Mouse (Mus musculus) heart, embryonic 13.5 days (tissue): Measurements from ENCODE around the gene Paox. TPM values are rescaled to one million over a fixed set of nuclear protein-coding genes. Genes with fewer than 3 reads are reported as not detected.

Experiments
- ATAC-seq: fragments of 200-750 bp; cut with Nextera tagmentation; 2 replicates; pipeline ENCODE4 v1.8.0; 2017; ENCODE audit warnings: moderate TSS enrichment; ENCODE audit not compliant: insufficient number of reproducible peaks, low FRiP score, low TSS enrichment; ENCODE audit errors: extremely low read depth
- H3K27ac ChIP-seq: fragments of 300-500 bp; sonication (generic); replicated peaks from 2 replicates; pipeline ENCODE4 v1.5.1; 2015; ENCODE audit warnings: moderate library complexity, mild to moderate bottlenecking, inconsistent platforms
- H3K27me3 ChIP-seq: fragments of 300-500 bp; sonication (generic); replicated peaks from 2 replicates; pipeline ENCODE4 v1.6.1; 2015; ENCODE audit warnings: mild to moderate bottlenecking, inconsistent platforms
- H3K36me3 ChIP-seq: fragments of 300-500 bp; sonication (generic); 2 replicates; pipeline ENCODE4 v1.6.1; 2015; ENCODE audit warnings: mild to moderate bottlenecking, inconsistent platforms
- H3K4me1 ChIP-seq: fragments of 300-500 bp; sonication (generic); 2 replicates; pipeline ENCODE4 v1.6.1; 2015; ENCODE audit warnings: inconsistent platforms
- H3K4me2 ChIP-seq: fragments of 300-500 bp; sonication (generic); 2 replicates; pipeline ENCODE4 v1.6.1; 2015; ENCODE audit warnings: inconsistent platforms, mild to moderate bottlenecking, moderate library complexity
- H3K4me3 ChIP-seq: fragments of 300-500 bp; sonication (generic); 2 replicates; pipeline ENCODE4 v1.5.1; 2015; ENCODE audit warnings: moderate library complexity, mild to moderate bottlenecking, inconsistent platforms
- H3K9ac ChIP-seq: fragments of 300-500 bp; sonication (generic); 2 replicates; pipeline ENCODE4 v1.6.1; 2015; ENCODE audit warnings: inconsistent platforms, mild to moderate bottlenecking, moderate library complexity
- H3K9me3 ChIP-seq: fragments of 300-500 bp; sonication (generic); 2 replicates; pipeline ENCODE4 v1.6.1; 2016; ENCODE audit warnings: inconsistent platforms
- WGBS: fragments of 180-500 bp; shearing (Covaris S2); methylation state at CpG from one replicate; pipeline ENCODE4 v1.1.7; 2015; ENCODE audit warnings: mixed read lengths; 5-methylcytosine and 5-hydroxymethylcytosine counted together
- polyA plus RNA-seq: library from polyadenylated mRNA; unstranded; fragments of >200 nt; fragmentation: Nextera tagmentation; extraction: Ambion mirVana; gene quantifications from 2 replicates; pipeline ENCODE4 v1.2.1, GENCODE M21; 2015

The Paox gene
- polyA plus RNA-seq, 1 experiment from 2014 or later = 10.9 TPM

GRCm38 (mm10) chr7:140180692-140181091 lies 65.1 kb downstream of the Paox start:
- Histone ChIP-seq H3K36me3 (no peaks in the 10 kb centered on the region), H3K4me3 (no peak overlapping the region), H3K4me1 (no peaks in the 10 kb centered on the region), H3K27me3 (0 out of 2 replicates have a peak, but pooled peaks cover 6% of the 10 kb centered on the region), H3K4me2 (no peak overlapping the region), H3K27ac (no peak overlapping the region), H3K9me3 (no peaks in the 10 kb centered on the region), H3K9ac (no peak overlapping the region)
- ATAC-seq = no peak
- 64% methylated on average over 2 of the region's 2 CpGs for WGBS

GRCm38 (mm10) chr7:140184206-140184605 lies 68.6 kb downstream of the Paox start:
- no peak overlapping the region for H3K9ac ChIP-seq
- no peaks in the 10 kb centered on the region for H3K9me3 ChIP-seq
- H3K4me1 ChIP-seq = no peaks in the 10 kb centered on the region
- H3K4me2 ChIP-seq = no peak overlapping the region
- ATAC-seq = no peak
- 76% methylated on average over 4 of the region's 4 CpGs for WGBS
- no peak overlapping the region for H3K27ac ChIP-seq
- no peak overlapping the region for H3K4me3 ChIP-seq
- 0 out of 2 replicates have a peak, but pooled peaks cover 5% of the 10 kb centered on the region for H3K27me3 ChIP-seq
- H3K36me3 ChIP-seq = no peaks in the 10 kb centered on the region

Other genes with a start within 250 kb of the Paox start
- 0.04 and 0.11 TPM in 2 replicates for gene Kndc1, start 221.1 kb upstream of the Paox start, polyA plus RNA-seq
- gene Utf1, start 172.0 kb upstream of the Paox start, polyA plus RNA-seq = not detected in 2 replicates
- gene 6430531B16Rik, start 137.0 kb upstream of the Paox start, polyA plus RNA-seq = 0.28 TPM in 1 of 2 replicates, not detected in the other
- 0.83 and 1.0 TPM in 2 replicates for gene Adam8, start 123.2 kb upstream of the Paox start, polyA plus RNA-seq
- gene Zfp511, start 79.4 kb upstream of the Paox start, polyA plus RNA-seq = 27.7 and 33.6 TPM in 2 replicates
- gene Tubgcp2, start 79.1 kb upstream of the Paox start, polyA plus RNA-seq = 36.4 and 37.0 TPM in 2 replicates
- not detected in 2 replicates for gene Msx3, start 66.7 kb upstream of the Paox start, polyA plus RNA-seq
- gene Caly, start 33.3 kb upstream of the Paox start, polyA plus RNA-seq = 0.25 and 0.66 TPM in 2 replicates
- 0.33 TPM in 1 of 2 replicates, not detected in the other for gene Prap1, start 22.4 kb upstream of the Paox start, polyA plus RNA-seq
- 74.4 and 80.9 TPM in 2 replicates for gene Fuom, start 13.4 kb upstream of the Paox start, polyA plus RNA-seq
- gene Echs1, start 677 bp downstream of the Paox start, polyA plus RNA-seq = 169 and 182 TPM in 2 replicates
- gene Mtg1, start 21.8 kb downstream of the Paox start, polyA plus RNA-seq = 27.2 and 30.5 TPM in 2 replicates
- gene Sprn, start 39.1 kb downstream of the Paox start, polyA plus RNA-seq = 0.10 TPM in 1 of 2 replicates, not detected in the other
- gene Olfr522, start 49.0 kb downstream of the Paox start, polyA plus RNA-seq = not detected in 2 replicates
- not detected in 2 replicates for gene Olfr523, start 57.4 kb downstream of the Paox start, polyA plus RNA-seq
- gene Olfr524, start 90.2 kb downstream of the Paox start, polyA plus RNA-seq = not detected in 2 replicates
- gene Cd163l1, start 102.5 kb downstream of the Paox start, polyA plus RNA-seq = 0.39 TPM in 1 of 2 replicates, not detected in the other
- gene 5830411N06Rik, start 131.5 kb downstream of the Paox start, polyA plus RNA-seq = not detected in 2 replicates
- gene Olfr525, start 205.1 kb downstream of the Paox start, polyA plus RNA-seq = not detected in 2 replicates
- not detected in 2 replicates for gene Olfr527, start 218.2 kb downstream of the Paox start, polyA plus RNA-seq
- not detected in 2 replicates for gene Olfr60, start 245.9 kb downstream of the Paox start, polyA plus RNA-seq